Mouse (Mus musculus): Measurements from ENCODE around the gene Per1. TPM values are rescaled to one million over a fixed set of nuclear protein-coding genes. Genes with fewer than 3 reads are reported as not detected.
"Not testable (repeated sequence)": the region's sequence is repeated elsewhere in the genome, so short reads cannot be mapped to it uniquely, and the experiment has no call there.

Gene Per1
- total RNA-seq, 1 experiment from 2014 or later, result 81.1 TPM

GRCm38 (mm10) chr11:69077316-69077715 is 17.7 kb upstream of the Per1 start:
- no peak for ATAC-seq (replicated peaks; ENCODE audit: insufficient number of reproducible peaks, low FRiP score, low TSS enrichment, poor library complexity, severe bottlenecking)

- no peak for ATAC-seq (replicated peaks; ENCODE audit: insufficient number of reproducible peaks, low FRiP score, low TSS enrichment, poor library complexity, severe bottlenecking)
Observed at GRCm38 (mm10) chr11:69078041-69078440, 17.0 kb upstream of the Per1 start.

- ATAC-seq (replicated peaks; ENCODE audit: insufficient number of reproducible peaks, low FRiP score, low TSS enrichment, poor library complexity, severe bottlenecking), result peak; percentile 94
Observed at GRCm38 (mm10) chr11:69078805-69079438, 16.1 kb upstream of the Per1 start.

- ATAC-seq (replicated peaks; ENCODE audit: insufficient number of reproducible peaks, low FRiP score, low TSS enrichment, poor library complexity, severe bottlenecking), result no peak
Observed at GRCm38 (mm10) chr11:69080102-69080854, 14.7 kb upstream of the Per1 start.

- no peak for ATAC-seq (replicated peaks; ENCODE audit: insufficient number of reproducible peaks, low FRiP score, low TSS enrichment, poor library complexity, severe bottlenecking)
Observed at GRCm38 (mm10) chr11:69080855-69081222, 14.2 kb upstream of the Per1 start.

GRCm38 (mm10) chr11:69081613-69082012 is 13.4 kb upstream of the Per1 start:
- ATAC-seq (replicated peaks; ENCODE audit: insufficient number of reproducible peaks, low FRiP score, low TSS enrichment, poor library complexity, severe bottlenecking), result no peak

GRCm38 (mm10) chr11:69085608-69086007 is 9.4 kb upstream of the Per1 start:
- no peak for ATAC-seq (replicated peaks; ENCODE audit: insufficient number of reproducible peaks, low FRiP score, low TSS enrichment, poor library complexity, severe bottlenecking)

GRCm38 (mm10) chr11:69086390-69086789 is 8.6 kb upstream of the Per1 start:
- ATAC-seq (replicated peaks; ENCODE audit: insufficient number of reproducible peaks, low FRiP score, low TSS enrichment, poor library complexity, severe bottlenecking), result no peak

GRCm38 (mm10) chr11:69087082-69087481 is 7.9 kb upstream of the Per1 start:
- no peak for ATAC-seq (replicated peaks; ENCODE audit: insufficient number of reproducible peaks, low FRiP score, low TSS enrichment, poor library complexity, severe bottlenecking)

- ATAC-seq (replicated peaks; ENCODE audit: insufficient number of reproducible peaks, low FRiP score, low TSS enrichment, poor library complexity, severe bottlenecking), result no peak
Observed at GRCm38 (mm10) chr11:69087597-69087996, 7.4 kb upstream of the Per1 start.

GRCm38 (mm10) chr11:69088103-69088855 is 6.7 kb upstream of the Per1 start, which contains the start of gene Vamp2:
TSS of gene Vamp2 (plus strand) at chr11:69088490.
- 0 out of 2 replicates have a peak, but pooled peaks have one; percentile 23 for ATAC-seq (replicated peaks; ENCODE audit: insufficient number of reproducible peaks, low FRiP score, low TSS enrichment, poor library complexity, severe bottlenecking)

- ATAC-seq (replicated peaks; ENCODE audit: insufficient number of reproducible peaks, low FRiP score, low TSS enrichment, poor library complexity, severe bottlenecking), result no peak
Observed at GRCm38 (mm10) chr11:69088856-69089615, 6.0 kb upstream of the Per1 start.

GRCm38 (mm10) chr11:69089616-69090290 is 5.3 kb upstream of the Per1 start:
- ATAC-seq (replicated peaks; ENCODE audit: insufficient number of reproducible peaks, low FRiP score, low TSS enrichment, poor library complexity, severe bottlenecking), result no peak

GRCm38 (mm10) chr11:69090367-69090766 is 4.7 kb upstream of the Per1 start:
- no peak for ATAC-seq (replicated peaks; ENCODE audit: insufficient number of reproducible peaks, low FRiP score, low TSS enrichment, poor library complexity, severe bottlenecking)

- ATAC-seq (replicated peaks; ENCODE audit: insufficient number of reproducible peaks, low FRiP score, low TSS enrichment, poor library complexity, severe bottlenecking), result no peak
Observed at GRCm38 (mm10) chr11:69091566-69092385, 3.2 kb upstream of the Per1 start.

GRCm38 (mm10) chr11:69092386-69092751 is 2.6 kb upstream of the Per1 start:
- ATAC-seq (replicated peaks; ENCODE audit: insufficient number of reproducible peaks, low FRiP score, low TSS enrichment, poor library complexity, severe bottlenecking), result no peak

GRCm38 (mm10) chr11:69092871-69093270 is 2.1 kb upstream of the Per1 start:
- ATAC-seq (replicated peaks; ENCODE audit: insufficient number of reproducible peaks, low FRiP score, low TSS enrichment, poor library complexity, severe bottlenecking), result 0 out of 2 replicates have a peak, but pooled peaks have one; percentile 1

- not testable (repeated sequence) for ATAC-seq (replicated peaks; ENCODE audit: insufficient number of reproducible peaks, low FRiP score, low TSS enrichment, poor library complexity, severe bottlenecking)
Observed at GRCm38 (mm10) chr11:69093856-69094255, 1.2 kb upstream of the Per1 start.

Data from monocyte, adult 5-6 weeks (primary cell).